Mouse (Mus musculus): Measurements from ENCODE around the gene Twf1. TPM values are rescaled to one million over a fixed set of nuclear protein-coding genes. Genes with fewer than 3 reads are reported as not detected.

Twf1 gene
- 94.9 and 103 TPM in 2 replicates for polyA plus RNA-seq (2015; fragmentation: Nextera tagmentation; extraction: Ambion mirVana)

GRCm38 (mm10) chr15:94589219-94590075 lies at the start of gene Twf1:
Twf1 (minus strand) TSS chr15:94589889.
- Histone ChIP-seq H3K36me3 (ENCODE audit: control insufficient read depth, insufficient read depth, low read length) (peaks cover 9% of the 10 kb centered on the region; the same call in 1 of the 2 replicates), H3K27me3 (ENCODE audit: control insufficient read depth, insufficient read depth, low read length) (no peaks in the 10 kb centered on the region), H3K27ac (ENCODE audit: low read length) (peak within 1 kb of the TSS; percentile 64), H3K4me3 (replicated peaks; ENCODE audit: low read length) (peak within 1 kb of the TSS; percentile 71), H3K9me3 (replicated peaks; ENCODE audit: control insufficient read depth, low read length) (no peaks in the 10 kb centered on the region), H3K4me2 (ENCODE audit: low read depth, low read length) (peak within 1 kb of the TSS; percentile 75), H3K4me1 (ENCODE audit: control insufficient read depth, insufficient read depth, low read length) (peaks cover 2% of the 10 kb centered on the region; the same call in 1 of the 2 replicates), H3K9ac (ENCODE audit: low read length) (peak within 1 kb of the TSS; percentile 98)
- under 1% methylated on average over 69 of the region's 70 CpGs for WGBS
- peak; percentile 99 for ATAC-seq (ENCODE audit: insufficient read depth, low FRiP score)

GRCm38 (mm10) chr15:94639126-94639525 lies 49.4 kb upstream of the Twf1 start:
- Histone ChIP-seq H3K9me3 (replicated peaks; ENCODE audit: control insufficient read depth, low read length) (no peaks in the 10 kb centered on the region), H3K36me3 (ENCODE audit: control insufficient read depth, insufficient read depth, low read length) (no peaks in the 10 kb centered on the region), H3K27ac (ENCODE audit: low read length) (no peak overlapping the region), H3K27me3 (ENCODE audit: control insufficient read depth, insufficient read depth, low read length) (no peaks in the 10 kb centered on the region), H3K4me1 (ENCODE audit: control insufficient read depth, insufficient read depth, low read length) (no peaks in the 10 kb centered on the region), H3K4me3 (replicated peaks; ENCODE audit: low read length) (no peak overlapping the region), H3K4me2 (ENCODE audit: low read depth, low read length) (no peak overlapping the region), H3K9ac (ENCODE audit: low read length) (no peak overlapping the region)
- no peak for ATAC-seq (ENCODE audit: insufficient read depth, low FRiP score)
- 84% methylated on average over 2 of the region's 2 CpGs for WGBS

GRCm38 (mm10) chr15:94638207-94638606 lies 48.5 kb upstream of the Twf1 start:
- WGBS: 60% methylated on average over 2 of the region's 2 CpGs
- Histone ChIP-seq H3K9ac (ENCODE audit: low read length) (no peak overlapping the region), H3K9me3 (replicated peaks; ENCODE audit: control insufficient read depth, low read length) (no peaks in the 10 kb centered on the region), H3K36me3 (ENCODE audit: control insufficient read depth, insufficient read depth, low read length) (no peaks in the 10 kb centered on the region), H3K4me3 (replicated peaks; ENCODE audit: low read length) (no peak overlapping the region), H3K4me2 (ENCODE audit: low read depth, low read length) (no peak overlapping the region), H3K27ac (ENCODE audit: low read length) (no peak overlapping the region), H3K4me1 (ENCODE audit: control insufficient read depth, insufficient read depth, low read length) (no peaks in the 10 kb centered on the region), H3K27me3 (ENCODE audit: control insufficient read depth, insufficient read depth, low read length) (no peaks in the 10 kb centered on the region)
- no peak for ATAC-seq (ENCODE audit: insufficient read depth, low FRiP score)

GRCm38 (mm10) chr15:94634524-94634923 lies 44.8 kb upstream of the Twf1 start:
- no peak overlapping the region for H3K4me3 ChIP-seq (replicated peaks; ENCODE audit: low read length)
- no peak overlapping the region for H3K4me2 ChIP-seq (ENCODE audit: low read depth, low read length)
- H3K36me3 ChIP-seq (ENCODE audit: control insufficient read depth, insufficient read depth, low read length): no peaks in the 10 kb centered on the region
- no peak overlapping the region for H3K27ac ChIP-seq (ENCODE audit: low read length)
- H3K27me3 ChIP-seq (ENCODE audit: control insufficient read depth, insufficient read depth, low read length): peaks cover 12% of the 10 kb centered on the region
- ATAC-seq (ENCODE audit: insufficient read depth, low FRiP score): no peak
- 65% methylated on average over 11 of the region's 11 CpGs for WGBS
- no peak overlapping the region for H3K9ac ChIP-seq (ENCODE audit: low read length)
- H3K9me3 ChIP-seq (replicated peaks; ENCODE audit: control insufficient read depth, low read length): no peaks in the 10 kb centered on the region
- H3K4me1 ChIP-seq (ENCODE audit: control insufficient read depth, insufficient read depth, low read length): no peaks in the 10 kb centered on the region

GRCm38 (mm10) chr15:94630553-94630952 lies 40.9 kb upstream of the Twf1 start:
- 56% methylated on average over 4 of the region's 4 CpGs for WGBS
- ATAC-seq (ENCODE audit: insufficient read depth, low FRiP score): no peak
- no peak overlapping the region for H3K4me3 ChIP-seq (replicated peaks; ENCODE audit: low read length)
- H3K27me3 ChIP-seq (ENCODE audit: control insufficient read depth, insufficient read depth, low read length): peaks cover 16% of the 10 kb centered on the region
- no peak overlapping the region for H3K4me2 ChIP-seq (ENCODE audit: low read depth, low read length)
- H3K36me3 ChIP-seq (ENCODE audit: control insufficient read depth, insufficient read depth, low read length): no peaks in the 10 kb centered on the region
- H3K9me3 ChIP-seq (replicated peaks; ENCODE audit: control insufficient read depth, low read length): no peaks in the 10 kb centered on the region
- H3K4me1 ChIP-seq (ENCODE audit: control insufficient read depth, insufficient read depth, low read length): no peaks in the 10 kb centered on the region
- no peak overlapping the region for H3K9ac ChIP-seq (ENCODE audit: low read length)
- no peak overlapping the region for H3K27ac ChIP-seq (ENCODE audit: low read length)

- peak within 1 kb of the TSS; percentile 59 for H3K4me3 ChIP-seq (replicated peaks; ENCODE audit: low read length)
- H3K36me3 ChIP-seq (ENCODE audit: control insufficient read depth, insufficient read depth, low read length): no peaks in the 10 kb centered on the region
- ATAC-seq (ENCODE audit: insufficient read depth, low FRiP score): peak; percentile 81; the same call in 1 of the 2 replicates
- peak within 1 kb of the TSS; percentile 76 for H3K9ac ChIP-seq (ENCODE audit: low read length)
- H3K4me2 ChIP-seq (ENCODE audit: low read depth, low read length): peak within 1 kb of the TSS; percentile 99
- under 1% methylated on average over 68 of the region's 96 CpGs for WGBS
- no peaks in the 10 kb centered on the region for H3K9me3 ChIP-seq (replicated peaks; ENCODE audit: control insufficient read depth, low read length)
- no peaks in the 10 kb centered on the region for H3K4me1 ChIP-seq (ENCODE audit: control insufficient read depth, insufficient read depth, low read length)
- H3K27me3 ChIP-seq (ENCODE audit: control insufficient read depth, insufficient read depth, low read length): peaks cover 16% of the 10 kb centered on the region
- H3K27ac ChIP-seq (ENCODE audit: low read length): no peak within 1 kb of the TSS
These were observed 39.3 kb upstream of the Twf1 start, which contains the start of gene Tmem117 for GRCm38 (mm10) chr15:94628830-94629601. Tmem117 (plus strand) TSS chr15:94629232.

GRCm38 (mm10) chr15:94628463-94628829 lies 38.8 kb upstream of the Twf1 start:
- Histone ChIP-seq H3K27me3 (ENCODE audit: control insufficient read depth, insufficient read depth, low read length) (peaks cover 16% of the 10 kb centered on the region), H3K9ac (ENCODE audit: low read length) (peak overlapping the region; percentile 76; the same call in 1 of the 2 replicates), H3K9me3 (replicated peaks; ENCODE audit: control insufficient read depth, low read length) (no peaks in the 10 kb centered on the region), H3K4me3 (replicated peaks; ENCODE audit: low read length) (peak overlapping the region; percentile 59), H3K4me2 (ENCODE audit: low read depth, low read length) (peak overlapping the region; percentile 99), H3K36me3 (ENCODE audit: control insufficient read depth, insufficient read depth, low read length) (no peaks in the 10 kb centered on the region), H3K4me1 (ENCODE audit: control insufficient read depth, insufficient read depth, low read length) (no peaks in the 10 kb centered on the region), H3K27ac (ENCODE audit: low read length) (no peak overlapping the region)
- no peak for ATAC-seq (ENCODE audit: insufficient read depth, low FRiP score)
- WGBS: 53% methylated on average over 2 of the region's 2 CpGs

GRCm38 (mm10) chr15:94620909-94621308 lies 31.2 kb upstream of the Twf1 start:
- no peaks in the 10 kb centered on the region for H3K4me1 ChIP-seq (ENCODE audit: control insufficient read depth, insufficient read depth, low read length)
- no peak overlapping the region for H3K27ac ChIP-seq (ENCODE audit: low read length)
- no peaks in the 10 kb centered on the region for H3K36me3 ChIP-seq (ENCODE audit: control insufficient read depth, insufficient read depth, low read length)
- no peak overlapping the region for H3K9ac ChIP-seq (ENCODE audit: low read length)
- H3K27me3 ChIP-seq (ENCODE audit: control insufficient read depth, insufficient read depth, low read length): no peaks in the 10 kb centered on the region
- H3K4me3 ChIP-seq (replicated peaks; ENCODE audit: low read length): no peak overlapping the region
- H3K9me3 ChIP-seq (replicated peaks; ENCODE audit: control insufficient read depth, low read length): no peaks in the 10 kb centered on the region
- ATAC-seq (ENCODE audit: insufficient read depth, low FRiP score): no peak
- no peak overlapping the region for H3K4me2 ChIP-seq (ENCODE audit: low read depth, low read length)

- no peaks in the 10 kb centered on the region for H3K4me1 ChIP-seq (ENCODE audit: control insufficient read depth, insufficient read depth, low read length)
- no peak overlapping the region for H3K27ac ChIP-seq (ENCODE audit: low read length)
- no peaks in the 10 kb centered on the region for H3K9me3 ChIP-seq (replicated peaks; ENCODE audit: control insufficient read depth, low read length)
- no peak for ATAC-seq (ENCODE audit: insufficient read depth, low FRiP score)
- no peaks in the 10 kb centered on the region for H3K27me3 ChIP-seq (ENCODE audit: control insufficient read depth, insufficient read depth, low read length)
- H3K4me2 ChIP-seq (ENCODE audit: low read depth, low read length): no peak overlapping the region
- WGBS: 91% methylated on average over 11 of the region's 11 CpGs
- no peaks in the 10 kb centered on the region for H3K36me3 ChIP-seq (ENCODE audit: control insufficient read depth, insufficient read depth, low read length)
- no peak overlapping the region for H3K9ac ChIP-seq (ENCODE audit: low read length)
- no peak overlapping the region for H3K4me3 ChIP-seq (replicated peaks; ENCODE audit: low read length)
These were observed 26.3 kb upstream of the Twf1 start for GRCm38 (mm10) chr15:94616036-94616435.
